Mouse (Mus musculus) liver, embryonic 16.5 days (tissue): ENCODE results near the gene Begain. TPM values are rescaled to one million over a fixed set of nuclear protein-coding genes. Genes with fewer than 3 reads are reported as not detected.

ENCODE experiments used
- ATAC-seq: fragments of 200-750 bp; cut with Nextera tagmentation; 2 replicates; pipeline ENCODE4 v1.8.0; 2017; ENCODE audit warnings: low read depth, mild to moderate bottlenecking, moderate number of reproducible peaks, moderate library complexity
- H3K27ac ChIP-seq: fragments of 300-500 bp; sonication (generic); 2 replicates; pipeline ENCODE4 v1.5.1; 2014; ENCODE audit warnings: mild to moderate bottlenecking, low read length
- H3K27me3 ChIP-seq: fragments of 300-500 bp; sonication (generic); 2 replicates; pipeline ENCODE4 v1.6.1; 2014; ENCODE audit warnings: low read depth, low read length, mixed read lengths; ENCODE audit not compliant: control insufficient read depth, insufficient read depth
- H3K36me3 ChIP-seq: fragments of 300-500 bp; sonication (generic); 2 replicates; pipeline ENCODE4 v1.6.1; 2014; ENCODE audit warnings: mild to moderate bottlenecking; ENCODE audit not compliant: control insufficient read depth, insufficient read depth
- H3K4me1 ChIP-seq: fragments of 300-500 bp; sonication (generic); 2 replicates; pipeline ENCODE4 v1.6.1; 2014; ENCODE audit warnings: low read depth, low read length, mixed read lengths; ENCODE audit not compliant: control insufficient read depth
- H3K4me2 ChIP-seq: fragments of 300-500 bp; sonication (generic); 2 replicates; pipeline ENCODE4 v1.6.1; 2014; ENCODE audit warnings: low read depth, low read length, mixed read lengths
- H3K4me3 ChIP-seq: fragments of 300-500 bp; sonication (generic); 2 replicates; pipeline ENCODE4 v1.5.1; 2014; ENCODE audit warnings: low read depth, mild to moderate bottlenecking, low read length
- H3K9ac ChIP-seq: fragments of 300-500 bp; sonication (generic); 2 replicates; pipeline ENCODE4 v1.6.1; 2014; ENCODE audit warnings: low read depth, low read length
- H3K9me3 ChIP-seq: fragments of 300-500 bp; sonication (generic); replicated peaks from 2 replicates; pipeline ENCODE4 v1.6.1; 2016; ENCODE audit warnings: low read length; ENCODE audit not compliant: control insufficient read depth
- WGBS: fragments of 180-500 bp; shearing (Covaris S2); extraction: QIAGEN DNeasy Blood & Tissue Kit; methylation state at CpG from one replicate; pipeline ENCODE4 v1.1.7; 2014; ENCODE audit not compliant: insufficient replicate concordance; 5-methylcytosine and 5-hydroxymethylcytosine counted together
- polyA plus RNA-seq: library from polyadenylated mRNA; unstranded; fragments of >200 nt; fragmentation: Nextera tagmentation; extraction: Ambion mirVana; gene quantifications from 2 replicates; pipeline ENCODE4 v1.2.1, GENCODE M21; 2015

The Begain gene
- polyA plus RNA-seq, 1 experiment from 2014 or later: 0.66 TPM

GRCm38 (mm10) chr12:109086111-109086510, 18.1 kb upstream of the Begain start:
- no peaks in the 10 kb centered on the region for H3K36me3 ChIP-seq
- ATAC-seq: no peak
- no peak overlapping the region for H3K4me2 ChIP-seq
- H3K27ac ChIP-seq: no peak overlapping the region
- no peak overlapping the region for H3K9ac ChIP-seq
- no peak overlapping the region for H3K4me3 ChIP-seq
- H3K27me3 ChIP-seq: no peaks in the 10 kb centered on the region
- no peaks in the 10 kb centered on the region for H3K4me1 ChIP-seq
- H3K9me3 ChIP-seq: no peaks in the 10 kb centered on the region
- WGBS: 57% methylated on average over 2 of the region's 2 CpGs

- Histone ChIP-seq H3K4me2 (no peak overlapping the region), H3K9ac (no peak overlapping the region), H3K4me1 (no peaks in the 10 kb centered on the region), H3K27me3 (no peaks in the 10 kb centered on the region), H3K9me3 (no peaks in the 10 kb centered on the region), H3K36me3 (no peaks in the 10 kb centered on the region), H3K27ac (no peak overlapping the region), H3K4me3 (no peak overlapping the region)
- no peak for ATAC-seq
- 76% methylated on average over 8 of the region's 8 CpGs for WGBS
Observed at GRCm38 (mm10) chr12:109085674-109086073, 17.7 kb upstream of the Begain start.

DNA sequence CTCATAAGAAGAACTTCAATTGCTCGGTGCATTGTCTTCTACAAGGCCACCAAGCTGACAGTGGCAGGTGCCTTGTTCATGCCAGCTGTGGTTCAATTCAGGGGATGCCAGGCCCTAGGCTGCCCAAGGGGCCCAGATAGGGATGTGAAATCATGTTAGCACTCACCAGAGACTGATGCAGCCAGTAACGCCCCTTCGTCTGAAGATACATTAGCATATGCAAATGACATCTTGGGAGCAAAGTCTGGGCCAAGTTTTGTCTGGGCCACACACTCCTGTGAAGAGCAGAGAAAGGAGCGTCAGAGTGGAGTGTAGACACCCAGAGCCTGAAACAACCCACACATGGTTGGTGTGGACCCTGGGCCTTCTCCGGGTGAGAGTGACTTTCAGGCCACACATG, 17.0 kb upstream of the Begain start:
- H3K27me3 ChIP-seq: no peaks in the 10 kb centered on the region
- H3K9ac ChIP-seq: no peak overlapping the region
- WGBS: 67% methylated on average over 5 of the region's 5 CpGs
- no peaks in the 10 kb centered on the region for H3K36me3 ChIP-seq
- no peaks in the 10 kb centered on the region for H3K4me1 ChIP-seq
- no peak overlapping the region for H3K27ac ChIP-seq
- no peak overlapping the region for H3K4me3 ChIP-seq
- H3K4me2 ChIP-seq: no peak overlapping the region
- ATAC-seq: no peak
- no peaks in the 10 kb centered on the region for H3K9me3 ChIP-seq

- 59% methylated on average over 3 of the region's 3 CpGs for WGBS
- H3K4me3 ChIP-seq: no peak overlapping the region
- no peak for ATAC-seq
- no peak overlapping the region for H3K4me2 ChIP-seq
- H3K9me3 ChIP-seq: no peaks in the 10 kb centered on the region
- H3K27me3 ChIP-seq: no peaks in the 10 kb centered on the region
- no peaks in the 10 kb centered on the region for H3K4me1 ChIP-seq
- H3K9ac ChIP-seq: no peak overlapping the region
- no peak overlapping the region for H3K27ac ChIP-seq
- no peaks in the 10 kb centered on the region for H3K36me3 ChIP-seq
Observed at GRCm38 (mm10) chr12:109083476-109083875, 15.5 kb upstream of the Begain start.

DNA sequence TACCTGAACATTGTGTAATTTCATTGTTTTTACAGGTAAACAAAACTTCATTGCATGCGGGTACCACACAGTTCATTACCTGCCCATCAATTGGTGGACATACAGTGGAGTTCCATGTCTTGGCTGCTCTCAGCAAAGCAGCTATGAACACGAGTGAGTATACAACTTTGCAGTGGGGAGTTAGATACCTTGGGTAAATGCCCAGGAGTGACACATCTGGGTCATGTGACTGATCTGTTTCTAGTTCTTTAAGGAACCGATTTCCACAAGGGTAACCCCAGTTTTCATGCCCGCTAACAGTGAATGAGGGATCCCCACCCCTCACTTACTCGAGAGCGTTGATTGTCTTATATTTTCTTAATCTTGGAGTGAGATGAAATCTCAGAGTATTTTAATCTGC, 9.0 kb upstream of the Begain start:
- no peak overlapping the region for H3K27ac ChIP-seq
- no peaks in the 10 kb centered on the region for H3K36me3 ChIP-seq
- no peaks in the 10 kb centered on the region for H3K4me1 ChIP-seq
- 55% methylated on average over 6 of the region's 6 CpGs for WGBS
- H3K27me3 ChIP-seq: no peaks in the 10 kb centered on the region
- H3K9ac ChIP-seq: no peak overlapping the region
- no peak overlapping the region for H3K4me2 ChIP-seq
- no peak for ATAC-seq
- no peaks in the 10 kb centered on the region for H3K9me3 ChIP-seq
- no peak overlapping the region for H3K4me3 ChIP-seq

- Histone ChIP-seq H3K4me2 (no peak overlapping the region), H3K27me3 (no peaks in the 10 kb centered on the region), H3K27ac (no peak overlapping the region), H3K9me3 (no peaks in the 10 kb centered on the region), H3K9ac (no peak overlapping the region), H3K4me1 (no peaks in the 10 kb centered on the region), H3K36me3 (no peaks in the 10 kb centered on the region), H3K4me3 (no peak overlapping the region)
- WGBS: 43% methylated on average over 2 of the region's 2 CpGs
- no peak for ATAC-seq
Observed at GRCm38 (mm10) chr12:109074777-109075285, 6.8 kb upstream of the Begain start.

DNA sequence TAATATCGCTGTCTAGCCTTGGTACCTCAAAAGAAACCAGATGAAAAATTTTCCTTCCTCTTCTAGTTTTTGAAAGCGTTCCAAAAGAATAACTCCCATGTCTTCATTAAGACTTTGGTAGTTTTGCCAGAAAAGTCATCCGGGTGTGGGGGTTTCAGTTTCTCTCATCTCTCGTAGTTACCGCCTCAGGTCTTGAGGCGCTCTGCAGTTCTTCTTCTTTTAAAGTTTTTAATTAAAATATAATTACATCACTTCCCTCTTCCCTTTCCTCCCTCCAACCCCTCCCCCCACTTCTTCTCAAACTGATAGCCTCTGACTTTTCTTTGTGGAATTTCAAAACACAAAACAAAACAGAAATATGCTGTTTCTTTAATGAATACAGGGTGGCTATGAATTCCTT, 6.1 kb upstream of the Begain start:
- 52% methylated on average over 6 of the region's 6 CpGs for WGBS
- Histone ChIP-seq H3K4me3 (no peak overlapping the region), H3K27ac (no peak overlapping the region)

DNA sequence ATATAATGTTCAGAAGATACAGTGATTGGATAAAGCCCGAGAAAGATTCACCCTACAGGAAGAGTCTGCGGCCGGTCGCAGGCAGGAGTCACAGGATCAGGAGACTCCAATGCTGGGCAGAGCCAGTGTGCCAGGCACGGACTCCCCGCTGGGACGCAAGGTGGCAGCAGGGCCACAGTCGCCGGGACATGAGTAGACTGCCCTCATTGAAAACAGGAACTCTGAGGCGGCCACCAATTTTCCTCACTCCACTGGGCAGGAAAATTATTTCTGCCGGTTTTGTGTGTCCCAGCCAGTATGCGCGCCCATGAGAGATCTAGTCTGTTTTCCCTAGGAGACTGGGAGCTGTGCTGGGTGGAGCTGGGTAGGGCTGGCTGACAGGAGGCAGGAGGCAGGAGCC, 3.2 kb upstream of the Begain start:
- no peaks in the 10 kb centered on the region for H3K36me3 ChIP-seq
- 72% methylated on average over 13 of the region's 13 CpGs for WGBS
- no peaks in the 10 kb centered on the region for H3K9me3 ChIP-seq
- H3K27ac ChIP-seq: no peak overlapping the region
- H3K27me3 ChIP-seq: peaks cover 23% of the 10 kb centered on the region
- no peak overlapping the region for H3K4me3 ChIP-seq
- no peak for ATAC-seq
- no peak overlapping the region for H3K9ac ChIP-seq
- no peak overlapping the region for H3K4me2 ChIP-seq
- no peaks in the 10 kb centered on the region for H3K4me1 ChIP-seq

More for the DNA sequence above, 6.1 kb upstream of the Begain start:
- H3K9ac ChIP-seq: no peak overlapping the region
- H3K4me2 ChIP-seq: no peak overlapping the region
- H3K9me3 ChIP-seq: no peaks in the 10 kb centered on the region
- no peak for ATAC-seq
- H3K36me3 ChIP-seq: no peaks in the 10 kb centered on the region
- H3K4me1 ChIP-seq: no peaks in the 10 kb centered on the region
- peaks cover 2% of the 10 kb centered on the region; the same call in 1 of the 2 replicates for H3K27me3 ChIP-seq

DNA sequence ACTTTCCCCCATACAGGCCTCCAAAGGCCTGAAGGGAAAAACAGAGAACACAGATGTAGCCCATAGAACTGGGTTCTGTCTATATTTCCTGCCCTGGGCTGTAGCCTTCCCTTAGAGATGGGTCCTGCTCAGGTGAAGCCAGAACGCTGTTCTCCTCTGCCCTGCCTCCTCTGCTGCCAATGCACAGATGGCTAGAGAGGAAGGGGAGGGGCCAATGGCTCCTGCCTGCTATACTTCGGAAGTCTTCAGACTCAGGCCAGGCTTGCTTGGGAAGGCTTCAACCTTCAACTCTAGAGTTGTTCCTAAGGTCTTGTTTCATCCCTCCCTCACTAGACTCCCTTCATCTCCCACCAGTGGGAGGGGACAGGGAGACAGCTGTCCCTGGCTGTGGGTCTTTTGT, 1.7 kb upstream of the Begain start:
- no peaks in the 10 kb centered on the region for H3K4me1 ChIP-seq
- no peak overlapping the region for H3K9ac ChIP-seq
- no peak overlapping the region for H3K4me2 ChIP-seq
- no peak for ATAC-seq
- H3K4me3 ChIP-seq: no peak overlapping the region
- WGBS: 25% methylated on average over 2 of the region's 2 CpGs
- no peaks in the 10 kb centered on the region for H3K9me3 ChIP-seq
- H3K36me3 ChIP-seq: no peaks in the 10 kb centered on the region
- peaks cover 23% of the 10 kb centered on the region for H3K27me3 ChIP-seq
- no peak overlapping the region for H3K27ac ChIP-seq
